Mouse (Mus musculus) retina, adult 2 months (tissue): ENCODE results near the gene Slc40a1.

Source experiments
- DNase-seq: peaks from one replicate; pipeline ENCODE4 v3.0.0-alpha.2; 2012; ENCODE audit warnings: low read depth, low spot score

Gene Slc40a1

GRCm38 (mm10) chr1:45886800-45887199, 39.5 kb downstream of the Slc40a1 start:
- no peak for DNase-seq

GRCm38 (mm10) chr1:45883378-45883777, 42.9 kb downstream of the Slc40a1 start:
- DNase-seq, result no peak

GRCm38 (mm10) chr1:45882076-45882475, 44.2 kb downstream of the Slc40a1 start:
- no peak for DNase-seq

- DNase-seq, result no peak
Observed at GRCm38 (mm10) chr1:45881228-45881832, 45.0 kb downstream of the Slc40a1 start.

GRCm38 (mm10) chr1:45877463-45877862, 48.9 kb downstream of the Slc40a1 start:
- no peak for DNase-seq

- no peak for DNase-seq
Observed at GRCm38 (mm10) chr1:45876450-45877198, 49.7 kb downstream of the Slc40a1 start.

- DNase-seq, result no peak
Observed at GRCm38 (mm10) chr1:45875640-45876039, 50.7 kb downstream of the Slc40a1 start.

- DNase-seq, result no peak
Observed at GRCm38 (mm10) chr1:45873250-45873649, 53.1 kb downstream of the Slc40a1 start.

GRCm38 (mm10) chr1:45868479-45869137, 57.7 kb downstream of the Slc40a1 start:
- DNase-seq, result no peak

GRCm38 (mm10) chr1:45868050-45868449, 58.3 kb downstream of the Slc40a1 start:
- DNase-seq, result no peak

GRCm38 (mm10) chr1:45866288-45867018, 59.9 kb downstream of the Slc40a1 start:
- no peak for DNase-seq

- DNase-seq, result no peak
Observed at GRCm38 (mm10) chr1:45865727-45866126, 60.6 kb downstream of the Slc40a1 start.

GRCm38 (mm10) chr1:45865316-45865715, 61.0 kb downstream of the Slc40a1 start:
- DNase-seq, result no peak

- no peak for DNase-seq
Observed at GRCm38 (mm10) chr1:45864564-45865014, 61.7 kb downstream of the Slc40a1 start.

GRCm38 (mm10) chr1:45863641-45864040, 62.7 kb downstream of the Slc40a1 start:
- no peak for DNase-seq

- DNase-seq, result no peak
Observed at GRCm38 (mm10) chr1:45861162-45861561, 65.2 kb downstream of the Slc40a1 start.

- DNase-seq, result no peak
Observed at GRCm38 (mm10) chr1:45860349-45860748, 66.0 kb downstream of the Slc40a1 start.
